Mouse (Mus musculus): ENCODE results near the gene Pros1. TPM values are rescaled to one million over a fixed set of nuclear protein-coding genes. Genes with fewer than 3 reads are reported as not detected.

Gene Pros1
- 2.3 and 3.8 TPM in 2 replicates for total RNA-seq (2015)
- total RNA-seq (2017): 4.1 and 6.1 TPM in 2 replicates

- peak; percentile 77 for ATAC-seq (replicated peaks; ENCODE audit: poor library complexity)
Observed at GRCm38 (mm10) chr16:62854191-62855068, at the start of gene Pros1. Gene Pros1, plus strand, starts transcription at chr16:62854307.

DNA sequence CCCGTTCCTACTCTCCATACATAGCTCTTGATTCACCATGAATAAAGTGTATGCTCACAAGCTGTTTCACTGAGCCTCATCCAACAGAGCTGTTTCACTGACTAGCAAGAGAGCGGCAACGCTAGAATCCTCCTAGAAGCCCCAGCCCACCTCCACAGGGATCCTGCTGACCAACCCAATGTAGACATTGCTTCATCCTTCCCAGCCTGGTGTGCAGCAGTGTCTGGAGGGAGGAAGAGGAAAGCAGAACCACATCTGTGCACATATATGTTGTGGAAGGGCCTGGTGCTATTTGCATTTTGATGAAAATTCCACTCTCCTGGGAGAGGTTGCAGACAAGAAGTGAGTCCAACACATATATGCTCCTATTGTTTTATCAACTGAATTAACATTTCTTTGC, 49.5 kb upstream of the Pros1 start:
- peak; percentile 88 for ATAC-seq (replicated peaks; ENCODE audit: poor library complexity)

- ATAC-seq (replicated peaks; ENCODE audit: poor library complexity): peak; percentile 40
Observed at GRCm38 (mm10) chr16:62807249-62807979, 46.7 kb upstream of the Pros1 start.

DNA sequence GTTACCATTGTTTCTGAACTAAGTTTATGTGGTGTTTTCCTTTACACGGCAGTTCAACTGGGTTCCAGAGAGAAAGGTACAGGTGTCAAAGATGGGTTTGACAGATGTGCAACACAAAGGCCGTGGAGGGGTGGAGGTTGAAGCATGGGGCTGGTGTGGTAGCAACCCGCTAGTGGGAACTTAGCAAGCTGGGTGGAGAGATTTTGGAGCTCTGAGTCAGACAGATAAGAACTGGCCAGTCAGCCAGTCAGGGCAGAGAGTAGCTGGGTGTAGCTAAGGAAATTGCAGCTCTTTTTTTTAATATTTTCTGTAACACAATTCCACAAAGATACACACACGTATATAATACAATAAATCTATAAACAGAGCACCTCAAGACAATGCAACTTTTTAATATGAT, 43.3 kb upstream of the Pros1 start:
- ATAC-seq (replicated peaks; ENCODE audit: poor library complexity): no peak; the same call in 1 of the 2 replicates

- ATAC-seq (replicated peaks; ENCODE audit: poor library complexity): 0 out of 2 replicates have a peak, but pooled peaks have one; percentile 29
Observed at GRCm38 (mm10) chr16:62813790-62814189, 40.3 kb upstream of the Pros1 start.

GRCm38 (mm10) chr16:62814491-62814890, 39.6 kb upstream of the Pros1 start, which contains the start of gene Stx19:
Gene Stx19, plus strand, starts transcription at chr16:62814676.
- ATAC-seq (replicated peaks; ENCODE audit: poor library complexity): peak; percentile 46; the same call in 1 of the 2 replicates

DNA sequence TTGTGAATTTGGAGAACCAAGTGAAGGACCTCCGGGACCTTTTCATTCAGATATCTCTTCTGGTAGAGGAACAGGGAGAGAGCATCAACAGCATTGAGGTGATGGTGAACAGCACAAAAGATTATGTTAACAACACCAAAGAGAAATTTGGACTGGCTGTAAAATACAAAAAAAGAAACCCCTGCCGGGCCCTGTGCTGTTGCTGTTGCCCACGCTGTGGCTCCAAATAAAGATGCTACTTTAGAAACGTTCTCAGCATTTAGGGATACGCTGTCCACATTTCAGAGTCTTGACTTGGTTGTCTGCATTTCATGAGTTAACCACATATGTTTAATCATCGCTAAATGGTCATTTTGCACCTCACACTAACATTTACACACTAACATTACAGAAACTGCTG, 31.6 kb upstream of the Pros1 start:
- no peak for ATAC-seq (replicated peaks; ENCODE audit: poor library complexity)

DNA sequence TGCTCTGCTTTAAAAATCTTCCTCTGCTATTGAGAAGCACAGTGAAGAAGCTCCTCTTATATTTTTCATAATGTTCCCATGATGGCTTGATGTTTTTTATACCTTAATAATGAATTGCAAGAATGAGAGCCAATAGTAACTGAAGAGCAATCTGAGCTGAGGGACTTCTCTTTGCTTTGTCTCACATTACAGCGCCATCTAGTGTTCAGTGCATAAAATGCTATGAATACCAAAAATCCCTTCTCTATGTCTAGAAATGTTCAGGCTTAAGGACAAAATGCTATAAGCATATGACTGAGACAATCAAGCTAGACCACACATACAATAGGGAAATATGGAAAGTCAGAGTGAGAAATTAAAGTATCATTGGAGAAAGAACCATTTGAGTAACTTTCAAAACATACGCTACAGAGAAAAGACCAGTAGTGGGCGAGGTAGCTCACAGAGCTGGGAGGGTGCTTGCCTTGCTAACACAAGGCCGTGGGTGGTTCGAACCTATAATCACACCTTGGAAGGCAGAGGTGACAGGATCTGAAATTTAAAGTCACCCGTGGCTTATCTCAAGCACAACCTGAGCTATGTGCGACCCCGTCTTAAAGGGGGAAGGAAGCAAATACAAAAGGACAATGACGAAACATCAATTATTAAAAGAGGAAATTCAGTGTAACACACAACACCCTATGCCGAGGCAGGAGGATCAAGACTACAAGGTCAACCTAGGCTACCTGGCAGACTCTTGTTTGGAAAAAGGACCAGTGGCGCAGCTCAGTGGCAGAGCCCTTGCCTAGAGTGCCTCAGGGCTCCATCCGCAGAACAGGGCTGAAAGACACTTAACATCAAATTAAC, 27.7 kb upstream of the Pros1 start:
- ATAC-seq (replicated peaks; ENCODE audit: poor library complexity): peak; percentile 94

DNA sequence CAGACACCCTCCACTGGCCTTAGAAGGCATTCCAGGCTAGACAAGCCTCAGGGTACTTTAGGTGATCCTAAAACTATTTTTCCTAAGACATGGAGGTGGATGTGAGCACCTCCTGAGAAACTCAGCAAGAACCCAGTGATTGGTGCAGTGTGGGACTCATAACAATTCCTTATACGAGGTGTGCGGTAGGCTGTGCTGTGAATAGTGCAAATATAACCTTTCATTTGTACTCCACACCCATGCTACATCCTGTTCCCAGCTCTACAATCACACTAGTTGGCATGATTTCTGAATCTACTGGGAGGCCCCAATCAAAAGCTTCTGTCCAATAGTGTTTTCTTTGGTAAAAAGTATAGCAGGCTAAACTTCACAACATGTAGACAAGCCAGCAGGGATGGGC, 22.1 kb upstream of the Pros1 start:
- no peak for ATAC-seq (replicated peaks; ENCODE audit: poor library complexity)

DNA sequence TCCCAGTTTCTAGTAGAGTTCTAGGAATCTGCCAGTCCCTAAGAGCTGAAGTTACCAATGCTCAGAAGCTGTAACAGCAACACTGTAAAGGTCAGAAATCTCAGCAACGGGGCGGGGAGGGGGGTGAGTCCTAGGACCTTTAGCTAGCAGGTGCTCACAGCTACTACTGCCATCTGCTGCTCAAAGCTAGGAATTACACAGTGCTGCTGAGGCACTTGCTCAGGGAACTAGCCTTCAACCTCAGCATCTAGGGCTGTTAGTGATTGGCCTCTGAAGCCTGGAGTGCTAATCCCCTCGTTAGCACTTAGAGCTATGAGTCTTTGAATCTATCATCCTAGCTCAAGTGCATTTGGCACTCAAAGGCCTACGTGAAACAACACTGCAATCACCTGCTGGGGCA, 21.6 kb upstream of the Pros1 start:
- ATAC-seq (replicated peaks; ENCODE audit: poor library complexity): peak; percentile 89

- peak; percentile 90 for ATAC-seq (replicated peaks; ENCODE audit: poor library complexity)
Observed at GRCm38 (mm10) chr16:62834016-62834735, 19.9 kb upstream of the Pros1 start.

GRCm38 (mm10) chr16:62845341-62845740, 8.8 kb upstream of the Pros1 start:
- ATAC-seq (replicated peaks; ENCODE audit: poor library complexity): no peak

DNA sequence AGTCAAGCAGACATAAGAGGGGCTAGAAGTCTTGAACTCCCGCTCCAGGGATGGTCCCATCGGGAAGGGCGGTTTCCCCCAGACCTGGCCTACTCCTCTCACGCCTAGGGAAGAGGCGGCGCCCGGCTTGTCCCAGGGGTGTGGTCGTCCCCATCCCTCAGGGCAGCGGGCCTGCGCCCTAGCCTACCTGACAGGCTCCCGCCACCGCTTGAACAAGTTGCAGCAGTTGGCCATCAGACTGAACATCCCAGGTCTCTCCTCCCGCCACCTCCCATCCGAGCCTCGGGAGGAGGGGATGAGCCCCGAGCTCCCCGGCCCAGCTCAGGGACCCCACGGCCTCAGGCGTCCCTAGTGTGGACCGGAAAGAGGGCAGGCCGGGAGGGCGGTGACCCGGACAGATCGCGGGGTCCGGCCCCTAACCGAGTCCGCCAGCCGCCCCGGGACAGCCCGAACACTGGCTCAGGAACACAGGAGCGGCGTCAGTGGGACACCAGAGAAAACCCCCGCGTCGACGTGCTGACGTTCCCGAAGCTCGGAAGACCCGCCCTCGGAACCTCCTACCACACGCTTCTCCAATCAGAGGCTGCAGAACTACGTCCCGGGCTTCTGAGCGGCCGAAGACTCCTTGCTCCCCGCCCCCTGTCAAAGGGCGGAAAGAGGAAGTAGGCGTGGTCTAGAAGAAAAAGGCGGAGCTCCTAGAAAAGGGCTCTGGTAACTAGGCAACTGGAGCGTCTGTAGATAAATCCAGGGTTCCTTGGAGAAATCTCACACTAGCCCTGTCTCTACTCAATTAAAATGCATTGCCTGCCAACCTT, 7.4 kb upstream of the Pros1 start, which contains the start of gene Arl13b:
TSS of gene Arl13b (minus strand) at position 543 of the 815 bp plus-strand sequence.
- ATAC-seq (replicated peaks; ENCODE audit: poor library complexity): peak; percentile 98

- ATAC-seq (replicated peaks; ENCODE audit: poor library complexity): no peak
Observed at GRCm38 (mm10) chr16:62852464-62853252, 1.4 kb upstream of the Pros1 start.

DNA sequence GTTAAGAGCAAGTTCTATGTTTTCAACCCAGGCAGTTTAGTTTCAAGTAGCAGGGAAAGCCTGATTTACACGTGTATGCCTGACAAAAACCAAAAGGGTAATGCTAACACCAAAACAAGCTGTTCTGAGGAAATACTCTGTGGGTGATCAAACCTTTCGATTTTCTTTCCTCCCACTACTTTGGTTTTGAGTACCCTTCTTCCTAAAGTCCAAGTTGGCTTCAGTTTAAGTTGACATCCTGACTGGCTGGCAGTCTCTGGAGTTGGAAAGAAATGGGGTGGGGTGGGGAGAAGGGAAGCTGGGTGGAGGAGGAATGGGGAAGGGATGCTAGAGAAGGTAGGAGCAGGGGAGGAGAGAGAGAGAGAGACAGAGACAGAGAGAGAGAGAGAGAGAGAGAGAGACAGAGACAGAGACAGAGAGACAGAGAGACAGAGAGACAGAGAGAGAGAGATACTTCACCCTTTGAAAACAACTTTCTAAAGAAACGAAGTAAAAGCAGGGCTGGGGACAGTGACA, 438 bp upstream of the Pros1 start:
- ATAC-seq (replicated peaks; ENCODE audit: poor library complexity): no peak

- no peak for ATAC-seq (replicated peaks; ENCODE audit: poor library complexity)
Observed at GRCm38 (mm10) chr16:62855385-62855784, 1.3 kb downstream of the Pros1 start.

DNA sequence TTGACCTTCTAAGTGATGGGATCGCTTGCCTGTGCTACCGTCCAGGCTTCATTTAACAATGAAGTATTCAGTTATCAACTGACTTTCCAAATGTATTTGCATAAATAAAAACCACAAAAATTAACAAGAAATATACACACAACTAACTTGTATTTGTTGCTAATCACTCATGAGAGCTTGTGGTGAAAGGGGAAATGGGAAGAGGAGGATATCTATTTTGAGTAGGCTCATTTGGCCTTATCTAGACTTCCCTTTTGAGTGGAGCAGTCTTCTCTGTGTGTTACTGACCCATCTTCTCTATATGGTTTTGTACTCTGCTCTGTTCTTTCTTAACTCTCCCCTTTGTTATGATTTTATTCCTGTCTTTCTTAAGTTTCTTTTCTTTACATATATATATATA, 2.2 kb downstream of the Pros1 start:
- 0 out of 2 replicates have a peak, but pooled peaks have one; percentile 20 for ATAC-seq (replicated peaks; ENCODE audit: poor library complexity)

DNA sequence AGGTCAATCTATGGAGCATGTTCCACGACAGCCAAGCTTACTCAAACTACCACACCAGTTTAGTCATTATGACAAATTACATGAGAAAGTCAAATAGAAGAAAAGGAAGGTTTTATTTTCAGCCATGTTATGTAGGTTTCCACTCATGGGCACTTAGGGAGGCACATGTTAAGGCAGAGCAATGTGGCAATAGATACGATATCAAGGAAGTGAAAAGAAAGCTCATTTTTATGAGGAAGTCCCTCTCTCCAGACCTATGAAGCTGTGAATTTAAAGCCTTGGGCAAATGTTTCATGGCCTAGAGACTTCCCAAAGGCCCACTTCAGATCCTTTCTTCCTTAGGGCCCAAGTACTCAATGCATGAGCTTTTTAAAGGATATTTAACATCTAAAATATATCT, 3.4 kb downstream of the Pros1 start:
- peak; percentile 46 for ATAC-seq (replicated peaks; ENCODE audit: poor library complexity)

Measured in megakaryocyte progenitor cell, adult 5-6 weeks (primary cell).